Mouse (Mus musculus) heart, postnatal 0 days (tissue): ENCODE measurements around the gene Purb.

Experiments
- CTCF ChIP-seq: IDR thresholded peaks from 2 replicates; pipeline ENCODE4 v1.5.1; 2016; ENCODE audit warnings: antibody characterized with exemption, control low read depth, low read depth
- EP300 ChIP-seq: IDR thresholded peaks from 2 replicates; pipeline ENCODE4 v1.6.1; 2016; ENCODE audit warnings: antibody characterized with exemption, low read depth

DNA sequence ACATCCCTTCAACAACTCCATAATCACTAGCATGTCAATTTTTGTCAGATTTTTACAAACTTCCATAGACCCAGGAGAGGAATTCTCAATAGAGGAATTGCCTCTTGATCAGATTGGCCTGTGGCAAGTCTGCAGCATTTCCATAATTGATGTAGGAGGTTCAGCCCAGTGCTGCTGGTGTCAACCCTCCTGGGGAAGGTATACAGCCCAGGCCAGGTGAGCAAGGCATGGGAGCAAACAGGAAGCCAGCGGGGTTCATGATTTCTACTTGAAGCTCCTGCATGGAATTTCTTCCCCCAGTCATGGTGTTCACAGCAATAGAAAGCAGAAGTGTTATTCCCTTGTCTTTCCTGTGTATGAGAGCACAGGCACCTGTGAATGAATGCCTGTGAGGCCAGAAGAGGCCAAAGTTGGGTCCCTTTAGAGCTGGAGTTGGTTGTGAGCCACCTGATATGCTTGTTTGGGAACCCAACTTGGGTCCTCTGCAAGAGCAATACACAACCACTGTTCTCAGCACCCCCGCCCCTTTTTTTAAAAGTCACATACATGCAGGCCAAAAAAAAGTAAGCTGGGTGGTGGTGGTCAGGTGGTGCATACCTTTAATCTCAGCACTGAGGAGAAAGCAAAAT is 54.9 kb downstream of the Purb start:
- TF ChIP-seq CTCF (no peak), EP300 (no peak)
